Mouse (Mus musculus) gastrocnemius, postnatal 25 days (tissue): ENCODE data around the gene Gpr152. TPM values are rescaled to one million over a fixed set of nuclear protein-coding genes. Genes with fewer than 3 reads are reported as not detected.

Source experiments
- DNase-seq: peaks from one replicate; pipeline ENCODE4 v3.0.0; 2022
- total RNA-seq, 2 experiments: library from RNA; stranded (reverse); gene quantifications; 1 replicate in 1 of 2; 2 replicates in 1 of 2; pipeline ENCODE4 v1.2.3; 2021

The Gpr152 gene
- total RNA-seq, 2 experiments from 2014 or later: not detected

DNA sequence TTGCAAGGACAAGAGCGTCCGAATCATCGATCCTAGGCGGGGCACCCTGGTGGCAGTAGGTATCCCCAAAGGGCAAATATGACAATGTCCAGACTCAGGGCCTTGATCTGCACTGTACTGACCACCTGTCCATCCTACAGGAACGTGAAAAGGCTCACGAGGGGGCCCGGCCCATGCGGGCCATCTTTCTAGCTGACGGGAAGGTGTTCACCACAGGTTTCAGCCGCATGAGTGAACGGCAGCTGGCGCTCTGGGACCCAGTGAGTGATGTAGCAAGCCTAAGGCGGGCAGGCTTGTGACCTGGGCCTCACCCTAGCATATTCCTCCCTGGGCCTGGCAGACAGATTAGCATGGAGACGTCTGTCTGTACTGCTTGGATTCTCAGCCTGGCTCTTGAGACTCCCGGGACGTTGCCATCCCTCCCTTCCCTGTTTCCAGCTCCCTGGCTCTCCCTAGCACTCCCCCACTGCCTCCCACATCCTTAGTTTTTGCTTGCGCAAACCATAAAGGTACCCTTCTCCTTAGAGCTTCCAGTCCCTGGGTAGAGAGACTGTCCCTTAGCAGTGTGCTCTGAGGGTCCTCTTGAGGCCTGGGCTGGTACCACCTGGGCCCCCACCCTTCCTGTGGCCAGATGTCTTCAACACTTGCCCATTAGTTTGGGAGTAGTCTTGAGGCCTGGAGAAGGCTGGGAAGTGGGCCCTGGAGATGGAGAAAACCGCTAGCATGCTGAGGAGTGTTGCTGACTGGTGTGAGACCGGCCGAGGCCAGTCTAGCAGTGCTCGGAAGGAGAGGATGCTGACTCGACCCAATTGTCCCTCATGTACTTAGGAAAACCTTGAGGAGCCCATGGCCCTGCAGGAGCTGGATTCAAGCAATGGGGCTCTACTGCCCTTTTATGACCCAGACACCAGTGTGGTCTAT lies 11.2 kb downstream of the Gpr152 start:
- DNase-seq: no peak

DNA sequence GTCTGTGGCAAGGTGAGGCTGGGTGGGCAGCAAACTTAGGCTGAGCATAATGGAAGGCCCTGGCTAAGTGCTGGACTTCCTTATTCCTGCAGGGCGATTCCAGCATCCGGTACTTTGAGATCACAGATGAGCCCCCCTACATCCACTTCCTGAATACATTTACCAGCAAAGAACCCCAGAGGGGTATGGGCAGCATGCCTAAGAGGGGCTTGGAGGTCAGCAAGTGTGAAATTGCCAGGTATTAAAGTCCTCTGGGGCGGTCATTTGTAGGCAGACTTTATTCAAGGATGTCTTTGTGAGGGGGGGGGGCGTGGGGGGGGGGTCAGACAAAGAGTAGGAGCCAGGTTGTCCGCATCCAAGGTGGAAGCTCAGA lies 11.9 kb downstream of the Gpr152 start:
- DNase-seq: no peak

GRCm38 (mm10) chr19:4151898-4152297 lies 12.3 kb downstream of the Gpr152 start:
- DNase-seq: no peak

DNA sequence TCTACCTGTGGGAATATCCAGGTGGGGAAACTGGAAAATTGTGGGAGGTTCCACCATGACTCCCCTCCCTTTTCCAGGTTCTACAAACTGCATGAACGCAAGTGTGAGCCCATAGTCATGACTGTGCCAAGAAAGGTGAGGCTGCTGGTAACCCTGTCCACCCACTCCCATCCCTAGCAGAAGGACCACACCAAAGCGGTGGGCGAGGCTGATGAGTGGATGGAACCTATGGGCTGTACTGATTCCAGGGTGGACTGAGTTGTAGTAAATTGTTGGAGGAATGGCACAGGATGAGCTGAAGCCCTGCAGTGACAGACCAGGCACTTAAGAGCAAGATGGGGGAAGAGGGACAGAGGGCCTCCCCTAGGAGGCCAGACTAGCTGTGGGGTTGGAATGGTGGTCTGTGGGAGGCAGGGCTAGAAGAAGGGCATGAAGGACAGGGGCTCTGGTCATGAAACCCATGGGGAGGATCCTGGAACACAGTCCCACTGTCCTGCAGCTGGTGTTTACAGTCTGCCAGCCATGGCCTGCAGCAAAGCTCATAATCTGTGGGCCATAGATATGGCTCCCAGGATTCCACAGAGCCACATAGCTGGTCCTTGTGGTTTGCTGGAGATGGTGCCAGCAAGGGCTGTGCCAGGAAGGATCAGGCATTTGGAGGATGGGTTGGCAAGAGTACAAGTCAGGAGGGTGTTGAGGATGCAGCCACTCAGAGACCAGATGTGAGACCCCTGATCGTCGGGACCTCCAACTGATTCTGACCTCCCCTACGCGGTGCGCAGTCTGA lies 13.1 kb downstream of the Gpr152 start:
- DNase-seq: no peak

- DNase-seq: no peak
Measured at GRCm38 (mm10) chr19:4153232-4153654, 13.7 kb downstream of the Gpr152 start, which contains the start of gene Ptprcap. Gene Ptprcap, plus strand, starts transcription at chr19:4153604.

GRCm38 (mm10) chr19:4154437-4155222 lies 15.0 kb downstream of the Gpr152 start:
- no peak for DNase-seq

DNA sequence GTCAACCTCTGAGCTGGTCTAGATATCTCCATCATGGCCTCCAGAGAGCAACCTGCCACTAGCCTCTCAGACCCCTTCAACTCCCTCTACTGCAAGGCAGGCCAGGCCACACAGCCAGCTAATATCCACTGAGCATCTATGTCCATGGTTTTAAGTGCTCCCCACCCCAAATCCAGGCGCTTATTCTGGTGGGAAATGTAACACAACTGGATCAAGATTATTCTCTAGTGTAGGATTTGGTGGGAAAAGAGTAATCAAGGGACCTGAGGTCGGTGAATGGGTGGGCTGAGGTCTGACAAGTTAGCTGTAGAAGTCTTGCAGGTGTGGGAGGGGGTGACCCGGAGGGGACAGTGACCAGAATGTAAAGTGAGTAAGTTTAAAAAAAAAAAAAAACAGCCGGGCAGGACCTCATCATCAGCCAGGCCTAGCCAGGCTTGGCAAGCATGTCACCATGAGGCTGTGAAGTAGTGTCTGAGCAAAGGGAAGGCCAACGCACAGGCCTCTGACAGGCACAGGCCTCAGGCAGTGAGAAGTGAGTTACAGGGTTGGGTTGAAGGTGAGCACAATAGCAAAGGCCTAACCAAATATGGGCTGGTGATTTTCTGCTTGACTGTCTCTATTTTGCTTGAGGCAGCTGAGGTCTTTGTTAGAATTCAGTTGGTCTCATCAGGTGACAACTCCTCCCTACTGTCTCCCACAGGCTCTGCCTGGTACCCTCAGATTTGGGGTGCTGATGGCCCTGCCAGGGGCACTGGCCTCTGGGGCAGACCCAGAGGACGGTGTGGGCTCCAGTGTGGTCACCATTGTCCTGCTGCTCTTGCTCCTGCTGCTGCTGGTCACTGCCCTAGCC lies 15.9 kb downstream of the Gpr152 start:
- DNase-seq: no peak

DNA sequence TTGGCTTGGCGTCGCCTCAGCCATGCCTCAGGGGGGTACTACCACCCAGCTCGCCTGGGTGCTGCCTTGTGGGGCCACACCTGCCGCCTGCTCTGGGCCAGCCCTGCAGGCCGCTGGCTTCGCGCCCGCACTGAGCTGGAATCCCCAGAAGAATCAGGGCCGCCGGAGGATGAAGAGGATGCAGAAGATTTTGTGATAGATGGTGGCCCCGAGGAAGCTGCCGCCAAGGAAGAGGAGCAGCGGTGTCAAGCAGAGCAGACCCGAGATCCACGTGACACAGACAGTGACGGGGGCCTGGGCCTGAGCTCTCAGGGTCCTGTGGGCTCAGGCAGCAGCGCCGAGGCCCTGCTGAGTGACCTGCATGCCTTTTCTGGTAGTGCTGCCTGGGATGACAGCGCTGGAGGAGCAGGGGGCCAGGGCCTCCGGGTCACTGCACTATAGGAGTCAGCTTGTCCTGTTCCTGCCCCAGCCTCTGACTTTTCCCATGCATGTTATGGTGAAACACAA lies 16.5 kb downstream of the Gpr152 start:
- DNase-seq: no peak

DNA sequence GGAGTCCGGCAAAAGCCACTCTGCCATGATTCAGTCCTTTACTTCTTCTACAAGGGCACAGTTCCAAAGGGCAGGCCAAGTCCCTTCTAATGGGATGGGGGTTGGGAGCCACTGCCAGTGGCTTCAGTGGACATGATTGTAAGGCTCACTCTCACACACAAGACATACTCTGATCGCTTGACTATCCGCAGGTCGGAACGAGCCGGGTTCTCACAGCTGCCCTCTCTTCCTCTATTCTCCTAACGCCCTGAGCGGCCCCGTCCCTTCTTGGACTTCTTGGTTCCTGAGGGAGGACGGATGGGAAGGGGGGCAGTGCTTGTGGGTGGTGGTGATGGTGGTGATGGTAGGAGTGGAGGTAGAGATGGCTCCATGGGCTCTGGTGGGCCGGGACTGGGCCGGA lies 17.2 kb downstream of the Gpr152 start:
- DNase-seq: no peak

GRCm38 (mm10) chr19:4159049-4159448 lies 19.5 kb downstream of the Gpr152 start:
- no peak for DNase-seq

DNA sequence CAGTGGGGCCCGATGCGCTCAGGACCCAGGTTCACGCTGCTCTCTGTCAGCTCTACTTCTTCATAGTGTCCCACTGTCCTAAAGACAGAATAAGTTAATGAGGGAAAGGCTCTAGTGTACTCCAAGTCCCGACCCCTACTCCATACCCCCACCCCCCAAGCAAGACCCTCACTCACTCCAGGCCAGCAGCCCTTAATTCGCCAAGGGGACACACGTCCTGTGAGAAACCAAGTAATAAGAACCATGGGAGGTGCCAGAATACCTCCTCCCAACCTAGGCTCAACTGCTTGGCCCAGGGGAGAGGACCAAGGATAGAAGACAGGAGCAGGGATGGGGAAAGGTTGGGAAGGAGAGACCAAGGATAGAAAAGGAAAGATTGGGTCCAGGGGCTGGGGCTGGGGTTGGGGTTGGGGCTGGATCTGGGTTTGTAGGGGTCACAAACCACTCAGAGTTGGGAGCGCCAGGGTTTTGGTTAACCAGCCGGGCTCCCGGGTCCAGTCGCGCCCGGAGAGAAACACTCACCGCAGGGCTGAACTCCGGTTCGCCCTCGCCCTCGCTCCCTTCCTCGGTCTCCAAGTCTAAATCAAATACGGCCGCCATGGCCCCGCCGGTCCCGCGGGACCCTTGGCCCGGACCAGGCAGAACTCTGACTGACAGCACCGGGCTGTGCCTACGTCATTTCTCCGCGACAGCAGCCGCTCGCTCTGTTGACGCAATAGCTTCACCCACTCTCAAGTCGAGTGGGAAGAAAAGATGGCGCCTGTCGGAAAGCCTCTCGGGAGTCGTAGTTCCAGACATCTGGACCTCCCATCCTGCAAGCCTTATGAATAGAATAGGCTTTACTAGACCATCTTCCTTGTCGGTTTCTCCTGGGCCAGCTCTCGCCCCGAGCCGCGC lies 23.3 kb downstream of the Gpr152 start, which contains the start of gene Rps6kb2:
TSS of gene Rps6kb2 (minus strand) at position 709 of the 897 bp plus-strand sequence.
- peak; percentile 96 for DNase-seq

DNA sequence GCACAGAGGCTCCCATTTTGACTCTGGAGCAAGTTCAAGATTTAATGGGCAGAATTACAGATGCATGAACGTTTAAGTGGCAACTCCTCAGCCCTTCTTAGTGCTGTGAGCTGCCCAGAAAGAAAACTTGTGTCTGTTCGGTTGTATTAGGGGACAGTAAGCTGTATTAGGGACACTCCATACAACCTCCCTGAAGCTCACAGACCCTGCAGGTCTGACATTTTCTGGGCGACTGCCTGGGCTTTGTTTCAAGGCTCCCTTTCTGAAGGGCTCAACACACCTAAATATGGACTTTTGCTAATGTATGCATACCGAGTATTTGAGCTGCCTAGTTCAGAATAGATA lies 23.9 kb downstream of the Gpr152 start:
- DNase-seq: no peak

DNA sequence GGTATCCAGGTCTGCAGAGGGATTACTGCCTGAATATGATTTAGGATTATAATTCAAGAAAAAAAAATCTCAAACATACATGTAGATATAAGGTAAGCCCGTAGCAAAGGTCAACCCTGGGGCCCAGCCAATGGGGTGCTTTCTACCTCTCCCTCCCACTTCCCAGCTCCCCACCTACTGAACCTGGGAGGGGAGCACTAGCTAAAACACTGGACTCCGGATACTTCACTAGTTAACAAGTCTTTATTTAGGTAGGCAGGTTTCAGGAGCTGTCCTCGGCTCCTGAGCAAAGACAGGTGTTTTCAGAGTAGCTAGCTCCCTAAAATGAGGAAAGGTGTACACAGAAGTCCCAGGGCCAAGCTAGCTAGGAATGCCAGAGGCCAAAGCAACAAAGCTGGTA lies 24.5 kb downstream of the Gpr152 start:
- no peak for DNase-seq

DNA sequence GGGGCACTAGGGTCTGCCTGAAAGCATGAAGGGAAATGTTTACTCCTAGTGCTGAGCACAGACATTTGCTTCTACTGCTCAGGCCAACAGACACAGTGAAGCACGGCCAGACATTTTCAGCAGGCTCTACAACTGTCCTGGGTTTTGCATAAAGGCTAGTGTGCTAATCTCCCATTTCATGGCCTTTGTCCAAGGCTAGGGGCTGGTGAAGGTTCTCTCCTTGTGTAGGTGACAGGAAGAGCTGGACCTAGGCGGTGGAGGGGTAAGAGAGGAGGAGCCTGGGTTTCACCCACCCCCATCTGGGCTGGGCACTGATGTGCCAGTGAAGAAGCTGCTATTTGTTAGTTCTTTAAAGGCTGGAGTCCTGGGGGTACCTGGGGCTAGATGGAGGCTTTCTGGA lies 25.1 kb downstream of the Gpr152 start:
- DNase-seq: no peak

- no peak for DNase-seq
Measured at GRCm38 (mm10) chr19:4166678-4167476, 27.3 kb downstream of the Gpr152 start.

GRCm38 (mm10) chr19:4169378-4169784 lies 29.8 kb downstream of the Gpr152 start:
- DNase-seq: peak; percentile 99

DNA sequence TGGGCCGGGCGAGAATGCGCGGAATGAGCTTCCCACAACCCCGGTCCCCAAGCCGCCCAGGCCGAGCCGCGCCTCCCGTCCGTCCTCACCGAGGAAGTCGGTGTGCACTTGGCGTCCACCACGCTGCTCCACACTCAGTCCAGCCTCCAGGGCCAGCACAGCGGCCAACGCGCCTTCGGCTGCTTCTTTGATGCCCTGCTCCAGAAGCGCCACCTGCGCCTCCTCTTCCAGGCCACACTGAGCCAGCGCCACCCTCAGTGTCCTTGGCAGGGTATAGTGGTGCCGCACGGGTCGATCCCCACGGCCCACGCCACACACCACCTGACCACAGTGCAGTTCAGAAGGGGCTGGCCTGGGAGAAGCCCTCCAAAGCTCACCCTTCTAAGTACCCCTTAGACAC lies 30.2 kb downstream of the Gpr152 start:
- no peak for DNase-seq

DNA sequence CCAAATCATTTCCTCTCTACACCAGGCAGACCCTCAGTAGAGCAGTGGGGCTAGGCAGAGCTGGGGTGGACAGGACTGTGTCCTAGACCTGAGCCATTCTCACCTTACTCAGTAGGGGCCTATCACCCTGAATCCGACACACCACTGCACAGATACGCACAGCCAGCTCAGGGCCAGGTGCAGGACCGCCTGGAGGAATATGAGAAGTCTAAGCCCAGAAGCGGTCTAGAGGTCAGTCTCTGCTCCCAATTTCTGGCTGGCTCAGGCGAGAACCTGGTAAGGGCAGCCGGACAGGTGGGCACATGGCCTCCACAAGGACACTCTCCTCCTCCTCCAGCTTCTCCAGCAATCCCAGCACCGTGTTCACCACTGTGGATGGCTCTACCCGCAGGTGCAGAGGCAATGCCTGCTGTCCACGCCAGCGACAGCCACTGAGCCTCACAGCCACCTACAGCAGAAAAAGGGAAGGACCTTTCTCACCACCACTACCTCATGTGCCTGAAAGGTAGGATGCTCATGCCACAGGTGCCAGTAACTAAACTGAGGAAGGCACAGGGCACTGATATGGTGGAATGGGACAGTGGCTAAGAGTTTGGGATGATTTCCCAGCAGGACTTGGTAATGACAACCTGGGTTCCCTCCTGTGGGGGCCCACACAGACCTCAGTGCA lies 31.3 kb downstream of the Gpr152 start:
- DNase-seq: no peak
